Mouse (Mus musculus) neural tube, embryonic 15.5 days (tissue): ENCODE data around the gene Zfp646. TPM values are rescaled to one million over a fixed set of nuclear protein-coding genes. Genes with fewer than 3 reads are reported as not detected.

Experiments
- polyA plus RNA-seq: library from polyadenylated mRNA; unstranded; fragments of >200 nt; fragmentation: Nextera tagmentation; extraction: Ambion mirVana; gene quantifications from 2 replicates; pipeline ENCODE4 v1.2.1, GENCODE M21; 2015

The Zfp646 gene
- polyA plus RNA-seq, 1 experiment from 2014 or later, result 7.0 TPM

Other genes starting within 250 kb of the Zfp646 start
- 49.5 and 62.9 TPM in 2 replicates for gene Bcl7c, start 167.3 kb upstream of the Zfp646 start, polyA plus RNA-seq
- 3.6 and 6.2 TPM in 2 replicates for gene Ctf1, start 163.5 kb upstream of the Zfp646 start, polyA plus RNA-seq
- 0.09 and 0.13 TPM in 2 replicates for gene Ctf2, start 144.1 kb upstream of the Zfp646 start, polyA plus RNA-seq
- 6.9 and 8.7 TPM in 2 replicates for gene Fbxl19, start 131.7 kb upstream of the Zfp646 start, polyA plus RNA-seq
- 8.6 and 13.5 TPM in 2 replicates for gene Orai3, start 106.4 kb upstream of the Zfp646 start, polyA plus RNA-seq
- gene Setd1a, start 99.6 kb upstream of the Zfp646 start, polyA plus RNA-seq, result 17.8 and 19.5 TPM in 2 replicates
- gene Gm49388, start 90.6 kb upstream of the Zfp646 start, polyA plus RNA-seq, result not detected in 2 replicates
- 9.8 and 11.6 TPM in 2 replicates for gene Hsd3b7, start 75.6 kb upstream of the Zfp646 start, polyA plus RNA-seq
- 20.2 and 25.4 TPM in 2 replicates for gene Stx4a, start 51.9 kb upstream of the Zfp646 start, polyA plus RNA-seq
- gene Stx1b, start 51.7 kb upstream of the Zfp646 start, polyA plus RNA-seq, result 66.0 and 70.8 TPM in 2 replicates
- gene Zfp668, start 607 bp downstream of the Zfp646 start, polyA plus RNA-seq, result 28.9 and 30.4 TPM in 2 replicates
- 1.1 and 1.2 TPM in 2 replicates for gene Prss53, start 14.7 kb downstream of the Zfp646 start, polyA plus RNA-seq
- not detected in 2 replicates for gene Gm21974, start 19.2 kb downstream of the Zfp646 start, polyA plus RNA-seq
- 86.2 and 96.0 TPM in 2 replicates for gene Vkorc1, start 19.4 kb downstream of the Zfp646 start, polyA plus RNA-seq
- 58.2 and 66.7 TPM in 2 replicates for gene Bckdk, start 27.9 kb downstream of the Zfp646 start, polyA plus RNA-seq
- 41.3 and 46.1 TPM in 2 replicates for gene Kat8, start 36.3 kb downstream of the Zfp646 start, polyA plus RNA-seq
- 0.40 and 5.1 TPM in 2 replicates for gene Prss8, start 53.9 kb downstream of the Zfp646 start, polyA plus RNA-seq
- gene Prss36, start 70.5 kb downstream of the Zfp646 start, polyA plus RNA-seq, result 13.9 and 16.2 TPM in 2 replicates
- 357 and 362 TPM in 2 replicates for gene Fus, start 91.2 kb downstream of the Zfp646 start, polyA plus RNA-seq
- gene Pycard, start 117.6 kb downstream of the Zfp646 start, polyA plus RNA-seq, result 8.0 and 46.9 TPM in 2 replicates
- gene Trim72, start 127.7 kb downstream of the Zfp646 start, polyA plus RNA-seq, result 0.31 and 0.40 TPM in 2 replicates
- gene Itgam, start 186.4 kb downstream of the Zfp646 start, polyA plus RNA-seq, result 1.2 and 1.7 TPM in 2 replicates
- gene Gm49368, start 186.5 kb downstream of the Zfp646 start, polyA plus RNA-seq, result not detected in 2 replicates